Mouse (Mus musculus): Measurements from ENCODE around the gene Spon2. TPM values are rescaled to one million over a fixed set of nuclear protein-coding genes. Genes with fewer than 3 reads are reported as not detected.

Gene Spon2
- total RNA-seq, 1 experiment from 2014 or later, result not detected

Other genes starting within 250 kb of the Spon2 start
- 130 and 149 TPM in 2 replicates for gene Ywhah, start 199.6 kb downstream of the Spon2 start, total RNA-seq (2017)
- gene Slc5a1, start 114.2 kb downstream of the Spon2 start, total RNA-seq (2017), result 4.3 and 4.8 TPM in 2 replicates
- 128 and 142 TPM in 2 replicates for gene Ctbp1, start 56.5 kb upstream of the Spon2 start, total RNA-seq (2017)
- gene Maea, start 117.1 kb upstream of the Spon2 start, total RNA-seq (2017), result 196 and 213 TPM in 2 replicates
- 20.5 and 21.1 TPM in 2 replicates for gene Uvssa, start 160.1 kb upstream of the Spon2 start, total RNA-seq (2017)
- gene Nkx1-1, start 215.5 kb upstream of the Spon2 start, total RNA-seq (2017), result not detected in 2 replicates